Mouse (Mus musculus): Measurements from ENCODE around the gene Adk.

Gene Adk

GRCm38 (mm10) chr14:21348611-21349260 is 296.4 kb downstream of the Adk start:
- no peak for DNase-seq (ENCODE audit: low spot score in 2 of 2)

- no peak for DNase-seq (ENCODE audit: low spot score in 2 of 2)
Measured at GRCm38 (mm10) chr14:21351646-21352045, 299.3 kb downstream of the Adk start.

- DNase-seq (ENCODE audit: low spot score in 2 of 2) = no peak
Measured at GRCm38 (mm10) chr14:21356286-21356685, 303.9 kb downstream of the Adk start.

- DNase-seq (ENCODE audit: low spot score in 2 of 2) = no peak
Measured at GRCm38 (mm10) chr14:21359207-21359895, 307.0 kb downstream of the Adk start.

GRCm38 (mm10) chr14:21359896-21360525 is 307.6 kb downstream of the Adk start:
- DNase-seq (ENCODE audit: low spot score in 2 of 2) = no peak

- DNase-seq (ENCODE audit: low spot score in 2 of 2) = no peak
Measured at GRCm38 (mm10) chr14:21367095-21367494, 314.7 kb downstream of the Adk start.

- DNase-seq (ENCODE audit: low spot score in 2 of 2) = no peak
Measured at GRCm38 (mm10) chr14:21368622-21369021, 316.2 kb downstream of the Adk start.

GRCm38 (mm10) chr14:21369127-21369526 is 316.8 kb downstream of the Adk start:
- DNase-seq (ENCODE audit: low spot score in 2 of 2) = peak in 1 of 2 experiments; percentile 64

GRCm38 (mm10) chr14:21371946-21372345 is 319.6 kb downstream of the Adk start:
- no peak for DNase-seq (ENCODE audit: low spot score in 2 of 2)

GRCm38 (mm10) chr14:21372689-21373088 is 320.3 kb downstream of the Adk start:
- no peak for DNase-seq (ENCODE audit: low spot score in 2 of 2)

GRCm38 (mm10) chr14:21383701-21384428 is 331.5 kb downstream of the Adk start:
- no peak for DNase-seq (ENCODE audit: low spot score in 2 of 2)

- DNase-seq (ENCODE audit: low spot score in 2 of 2) = no peak
Measured at GRCm38 (mm10) chr14:21399506-21399905, 347.1 kb downstream of the Adk start.

GRCm38 (mm10) chr14:21402157-21402601 is 349.8 kb downstream of the Adk start:
- DNase-seq (ENCODE audit: low spot score in 2 of 2) = no peak

- no peak for DNase-seq (ENCODE audit: low spot score in 2 of 2)
Measured at GRCm38 (mm10) chr14:21402621-21403405, 350.4 kb downstream of the Adk start.

- no peak for DNase-seq (ENCODE audit: low spot score in 2 of 2)
Measured at GRCm38 (mm10) chr14:21406946-21407345, 354.6 kb downstream of the Adk start.

GRCm38 (mm10) chr14:21408846-21409245 is 356.5 kb downstream of the Adk start:
- no peak for DNase-seq (ENCODE audit: low spot score in 2 of 2)

- no peak for DNase-seq (ENCODE audit: low spot score in 2 of 2)
Measured at GRCm38 (mm10) chr14:21410769-21411477, 358.5 kb downstream of the Adk start.

GRCm38 (mm10) chr14:21411524-21411923 is 359.1 kb downstream of the Adk start:
- DNase-seq (ENCODE audit: low spot score in 2 of 2) = no peak

- DNase-seq (ENCODE audit: low spot score in 2 of 2) = no peak
Measured at GRCm38 (mm10) chr14:21418332-21418731, 366.0 kb downstream of the Adk start.

GRCm38 (mm10) chr14:21427369-21427768 is 375.0 kb downstream of the Adk start:
- DNase-seq (ENCODE audit: low spot score in 2 of 2) = no peak

GRCm38 (mm10) chr14:21433415-21433814 is 381.0 kb downstream of the Adk start:
- DNase-seq (ENCODE audit: low spot score in 2 of 2) = no peak

All from urinary bladder, adult 18-20 months (tissue).